Mouse (Mus musculus): ENCODE data around the gene Abhd12.

The Abhd12 gene

GRCm38 (mm10) chr2:150847436-150847995, 57.0 kb downstream of the Abhd12 start:
- no peak for DNase-seq

GRCm38 (mm10) chr2:150844798-150845197, 59.7 kb downstream of the Abhd12 start:
- no peak for DNase-seq

- DNase-seq, result no peak
These were observed 62.5 kb downstream of the Abhd12 start for GRCm38 (mm10) chr2:150842049-150842461.

GRCm38 (mm10) chr2:150841109-150841508, 63.4 kb downstream of the Abhd12 start:
- no peak for DNase-seq

- no peak for DNase-seq
These were observed 64.7 kb downstream of the Abhd12 start for GRCm38 (mm10) chr2:150839686-150840471.

- no peak for DNase-seq
These were observed 66.8 kb downstream of the Abhd12 start for GRCm38 (mm10) chr2:150837781-150838180.

GRCm38 (mm10) chr2:150836906-150837305, 67.6 kb downstream of the Abhd12 start:
- no peak for DNase-seq

GRCm38 (mm10) chr2:150835975-150836374, 68.6 kb downstream of the Abhd12 start:
- DNase-seq, result no peak

- no peak for DNase-seq
These were observed 69.9 kb downstream of the Abhd12 start for GRCm38 (mm10) chr2:150834616-150835015.

- peak; percentile 30 to 60 for DNase-seq
These were observed 72.5 kb downstream of the Abhd12 start for GRCm38 (mm10) chr2:150832029-150832428.

GRCm38 (mm10) chr2:150830911-150831441, 73.6 kb downstream of the Abhd12 start:
- no peak for DNase-seq

- DNase-seq, result no peak
These were observed 74.5 kb downstream of the Abhd12 start for GRCm38 (mm10) chr2:150830011-150830410.

GRCm38 (mm10) chr2:150828654-150829053, 75.9 kb downstream of the Abhd12 start:
- DNase-seq, result no peak

GRCm38 (mm10) chr2:150828164-150828563, 76.4 kb downstream of the Abhd12 start:
- no peak for DNase-seq

GRCm38 (mm10) chr2:150826426-150826825, 78.1 kb downstream of the Abhd12 start:
- no peak for DNase-seq

GRCm38 (mm10) chr2:150822987-150823386, 81.6 kb downstream of the Abhd12 start:
- no peak for DNase-seq

- no peak for DNase-seq
These were observed 83.8 kb downstream of the Abhd12 start for GRCm38 (mm10) chr2:150820720-150821119.

- no peak for DNase-seq
These were observed 85.8 kb downstream of the Abhd12 start for GRCm38 (mm10) chr2:150818742-150819141.

- DNase-seq, result no peak
These were observed 87.7 kb downstream of the Abhd12 start for GRCm38 (mm10) chr2:150816676-150817402.

- no peak for DNase-seq
These were observed 91.7 kb downstream of the Abhd12 start for GRCm38 (mm10) chr2:150812816-150813215.

- DNase-seq, result no peak
These were observed 93.9 kb downstream of the Abhd12 start for GRCm38 (mm10) chr2:150810603-150811002.

GRCm38 (mm10) chr2:150808812-150809211, 95.7 kb downstream of the Abhd12 start:
- DNase-seq, result no peak

GRCm38 (mm10) chr2:150808381-150808780, 96.2 kb downstream of the Abhd12 start:
- no peak for DNase-seq

- DNase-seq, result peak in 1 of 2 experiments; percentile 26
These were observed 101.5 kb downstream of the Abhd12 start for GRCm38 (mm10) chr2:150803035-150803434.
